Mouse (Mus musculus): ENCODE measurements around the gene Fam114a1. TPM values are rescaled to one million over a fixed set of nuclear protein-coding genes. Genes with fewer than 3 reads are reported as not detected.

The Fam114a1 gene
- total RNA-seq (2021): 1 to 10 TPM; 5.3 to 5.8 TPM
- long read RNA-seq, partial matches to known transcripts: 0 of 4 reads
- long read RNA-seq, other reads (novel, unspliced or antisense): 2 of 4 reads

- DNase-seq (ENCODE audit: low spot score in 2 of 2): peak; percentile 30 to 57
These were observed at the start of gene Fam114a1 for GRCm38 (mm10) chr5:64969861-64970771. TSS of gene Fam114a1 (plus strand) at chr5:64970071.

- no peak for DNase-seq (ENCODE audit: low spot score in 2 of 2)
These were observed 46.9 kb upstream of the Fam114a1 start for GRCm38 (mm10) chr5:64922891-64923381.

- DNase-seq (ENCODE audit: low spot score in 2 of 2): no peak
These were observed 37.7 kb upstream of the Fam114a1 start for GRCm38 (mm10) chr5:64932215-64932614.

- no peak for DNase-seq (ENCODE audit: low spot score in 2 of 2)
These were observed 37.1 kb upstream of the Fam114a1 start for GRCm38 (mm10) chr5:64932775-64933174.

- peak in 1 of 2 experiments; percentile 19 for DNase-seq (ENCODE audit: low spot score in 2 of 2)
These were observed 18.4 kb upstream of the Fam114a1 start for GRCm38 (mm10) chr5:64951486-64951885.

GRCm38 (mm10) chr5:64954931-64955330, 14.9 kb upstream of the Fam114a1 start:
- DNase-seq (ENCODE audit: low spot score in 2 of 2): no peak

GRCm38 (mm10) chr5:64958991-64959842, 10.7 kb upstream of the Fam114a1 start:
- no peak for DNase-seq (ENCODE audit: low spot score in 2 of 2)

GRCm38 (mm10) chr5:64959843-64960230, 10.0 kb upstream of the Fam114a1 start, which contains the start of gene Tlr6:
TSS of gene Tlr6 (minus strand) at chr5:64960097.
- DNase-seq (ENCODE audit: low spot score in 2 of 2): peak; percentile 60 to 69

GRCm38 (mm10) chr5:64960857-64961391, 8.9 kb upstream of the Fam114a1 start:
- no peak for DNase-seq (ENCODE audit: low spot score in 2 of 2)

- DNase-seq (ENCODE audit: low spot score in 2 of 2): no peak
These were observed 6.6 kb upstream of the Fam114a1 start for GRCm38 (mm10) chr5:64963271-64963670.

- DNase-seq (ENCODE audit: low spot score in 2 of 2): no peak
These were observed 6.1 kb upstream of the Fam114a1 start for GRCm38 (mm10) chr5:64963735-64964134.

- DNase-seq (ENCODE audit: low spot score in 2 of 2): no peak
These were observed 660 bp upstream of the Fam114a1 start for GRCm38 (mm10) chr5:64968961-64969860.

- DNase-seq (ENCODE audit: low spot score in 2 of 2): no peak
These were observed 5.2 kb downstream of the Fam114a1 start for GRCm38 (mm10) chr5:64975121-64975520.

- DNase-seq (ENCODE audit: low spot score in 2 of 2): no peak
These were observed 7.3 kb downstream of the Fam114a1 start for GRCm38 (mm10) chr5:64977128-64977527.

GRCm38 (mm10) chr5:64985971-64986370, 16.1 kb downstream of the Fam114a1 start:
- DNase-seq (ENCODE audit: low spot score in 2 of 2): no peak

GRCm38 (mm10) chr5:64989940-64990339, 20.1 kb downstream of the Fam114a1 start:
- DNase-seq (ENCODE audit: low spot score in 2 of 2): no peak

- DNase-seq (ENCODE audit: low spot score in 2 of 2): peak; percentile 35 to 36
These were observed 22.7 kb downstream of the Fam114a1 start for GRCm38 (mm10) chr5:64992540-64992939.

- no peak for DNase-seq (ENCODE audit: low spot score in 2 of 2)
These were observed 25.5 kb downstream of the Fam114a1 start for GRCm38 (mm10) chr5:64995408-64995807.

GRCm38 (mm10) chr5:65002940-65003824, 33.3 kb downstream of the Fam114a1 start:
- DNase-seq (ENCODE audit: low spot score in 2 of 2): no peak

All from layer of hippocampus, postnatal 10 days (tissue).